Mouse (Mus musculus): ENCODE measurements around the gene Rab20.

GRCm38 (mm10) chr8:11411504-11412124, 66.9 kb downstream of the Rab20 start:
- no peak for TF ChIP-seq POLR2A (IDR thresholded peaks at IDR 0.05; ENCODE audit: insufficient read depth, low read depth, low read length)
- no peak for TF ChIP-seq CTCF (IDR thresholded peaks at IDR 0.05)
- TF ChIP-seq EP300 (IDR thresholded peaks at IDR 0.05; ENCODE audit: insufficient read depth, low read depth, low read length) = no peak
